Mouse (Mus musculus): ENCODE data around the gene Pigr. TPM values are rescaled to one million over a fixed set of nuclear protein-coding genes. Genes with fewer than 3 reads are reported as not detected.

Gene Pigr
- polyA plus RNA-seq, 1 experiment from 2014 or later, result not detected

DNA sequence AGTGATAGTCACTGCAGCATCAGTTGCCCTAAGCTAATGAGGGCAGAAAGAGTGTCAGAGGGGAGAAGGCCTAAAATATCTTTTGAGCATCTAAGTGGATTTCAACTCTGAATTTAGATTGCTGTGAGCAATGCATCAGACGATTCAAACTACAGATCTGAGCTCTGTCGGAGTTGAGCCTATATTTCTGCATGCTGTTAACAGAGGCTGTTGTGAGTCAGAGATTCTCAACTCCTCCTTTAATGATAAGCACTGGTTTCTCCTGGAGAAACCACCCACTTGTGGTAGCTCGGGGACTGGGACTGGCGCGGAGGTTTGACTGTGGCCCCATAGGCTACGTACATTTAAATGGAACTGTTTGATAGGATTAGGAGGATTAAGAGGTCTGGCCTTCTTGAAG is 68.0 kb downstream of the Pigr start:
- no peaks in the 10 kb centered on the region for H3K36me3 ChIP-seq
- 63% methylated on average over 6 of the region's 6 CpGs for WGBS
- no peak overlapping the region for H3K27ac ChIP-seq
- no peaks in the 10 kb centered on the region for H3K4me1 ChIP-seq
- no peak for ATAC-seq (ENCODE audit: insufficient number of reproducible peaks, insufficient read depth, low FRiP score, low TSS enrichment)
- no peaks in the 10 kb centered on the region for H3K9me3 ChIP-seq
- H3K9ac ChIP-seq, result no peak overlapping the region
- H3K4me2 ChIP-seq (replicated peaks), result no peak overlapping the region
- H3K27me3 ChIP-seq, result no peaks in the 10 kb centered on the region
- no peak overlapping the region for H3K4me3 ChIP-seq

Other genes starting within 250 kb of the Pigr start
- gene Zp3r, start 197.1 kb upstream of the Pigr start, polyA plus RNA-seq (2016; fragmentation: Nextera tagmentation; extraction: Ambion mirVana), result not detected in 2 replicates
- gene C4bp, start 165.1 kb upstream of the Pigr start, polyA plus RNA-seq (2016; fragmentation: Nextera tagmentation; extraction: Ambion mirVana), result not detected in 2 replicates
- gene Gm29427, start 110.9 kb upstream of the Pigr start, polyA plus RNA-seq (2016; fragmentation: Nextera tagmentation; extraction: Ambion mirVana), result not detected in 2 replicates
- 11.9 and 13.4 TPM in 2 replicates for gene Yod1, start 109.4 kb upstream of the Pigr start, polyA plus RNA-seq (2016; fragmentation: Nextera tagmentation; extraction: Ambion mirVana)
- gene Pfkfb2, start 97.4 kb upstream of the Pigr start, polyA plus RNA-seq (2016; fragmentation: Nextera tagmentation; extraction: Ambion mirVana), result 10.0 and 11.2 TPM in 2 replicates
- gene AA986860, start 94.7 kb upstream of the Pigr start, polyA plus RNA-seq (2016; fragmentation: Nextera tagmentation; extraction: Ambion mirVana), result 0.83 and 1.00 TPM in 2 replicates
- not detected in 2 replicates for gene Fcamr, start 25.8 kb upstream of the Pigr start, polyA plus RNA-seq (2016; fragmentation: Nextera tagmentation; extraction: Ambion mirVana)
- not detected in 2 replicates for gene Fcmr, start 39.0 kb downstream of the Pigr start, polyA plus RNA-seq (2016; fragmentation: Nextera tagmentation; extraction: Ambion mirVana)
- gene Il24, start 60.8 kb downstream of the Pigr start, polyA plus RNA-seq (2016; fragmentation: Nextera tagmentation; extraction: Ambion mirVana), result not detected in 2 replicates
- not detected in 2 replicates for gene Il20, start 84.8 kb downstream of the Pigr start, polyA plus RNA-seq (2016; fragmentation: Nextera tagmentation; extraction: Ambion mirVana)
- gene Il19, start 113.4 kb downstream of the Pigr start, polyA plus RNA-seq (2016; fragmentation: Nextera tagmentation; extraction: Ambion mirVana), result 0.33 and 0.46 TPM in 2 replicates
- not detected in 2 replicates for gene Il10, start 193.2 kb downstream of the Pigr start, polyA plus RNA-seq (2016; fragmentation: Nextera tagmentation; extraction: Ambion mirVana)

All from embryonic facial prominence, embryonic 12.5 days (tissue).